Mouse (Mus musculus) macrophage (primary cell): Measurements from ENCODE around the gene Sowahc. TPM values are rescaled to one million over a fixed set of nuclear protein-coding genes. Genes with fewer than 3 reads are reported as not detected.

ENCODE experiments used
- H3K27ac ChIP-seq: fragments of 350-480 bp; formaldehyde crosslinking; 2 replicates; pipeline ENCODE4 v1.9.0; 2021
- H3K36me3 ChIP-seq: fragments of 350-480 bp; formaldehyde crosslinking; 2 replicates; pipeline ENCODE4 v1.9.0; 2021; ENCODE audit errors: inconsistent target
- H3K4me3 ChIP-seq: fragments of 350-480 bp; formaldehyde crosslinking; 2 replicates; pipeline ENCODE4 v1.9.0; 2021; ENCODE audit errors: inconsistent target
- H3K79me2 ChIP-seq: fragments of 350-480 bp; formaldehyde crosslinking; 2 replicates; pipeline ENCODE4 v1.9.0; 2021; ENCODE audit errors: inconsistent target
- WGBS: methylation state at CpG from one replicate; pipeline ENCODE4 v1.1.7; 2026; ENCODE audit warnings: inconsistent platforms; ENCODE audit not compliant: missing documents; 5-methylcytosine and 5-hydroxymethylcytosine counted together
- polyA plus RNA-seq: library from polyadenylated mRNA; stranded (reverse); fragments of 250-400 nt; gene quantifications from 3 replicates; pipeline ENCODE4 v1.2.4, GENCODE M21; 2018; ENCODE audit warnings: inconsistent platforms
- total RNA-seq, 78 experiments: library from RNA; depleted of rRNA; stranded (reverse); fragments of 250-400 nt; gene quantifications; 1 replicate in 9 of 78; 2 replicates in 24 of 78; 3 replicates in 43 of 78; 4 replicates in 2 of 78; pipeline ENCODE4 v1.2.4; 2018; ENCODE audit warnings: inconsistent platforms in 56 of 78

Sowahc gene
- total RNA-seq (2018; cell fraction: chromatin; rRNA removed): 100 to 1,000 TPM in 6 of 26 experiments, 10 to 100 TPM in 20; 14.5 to 135 (median 64.2) TPM
- total RNA-seq (2018; cell fraction: cytosol; rRNA removed): 100 to 1,000 TPM in 6 of 26 experiments, 10 to 100 TPM in 20; 10.2 to 171 (median 41.6) TPM
- 100 to 1,000 TPM in 18 of 26 experiments, 10 to 100 TPM in 8; 19.9 to 213 (median 131) TPM for total RNA-seq (2018; cell fraction: nucleus; rRNA removed)
- 4.8 to 13.0 TPM (median 11.4 TPM) in 3 replicates for polyA plus RNA-seq

GRCm38 (mm10) chr10:59221473-59222270 lies at the start of gene Sowahc, which contains the start of gene Sept10:
Gene Sowahc (plus strand): TSS chr10:59221953.
Gene Sept10 (minus strand): TSS chr10:59221847.
- H3K27ac ChIP-seq: peak within 1 kb of the TSS; percentile 47
- under 1% methylated on average over 82 of the region's 84 CpGs for WGBS

DNA sequence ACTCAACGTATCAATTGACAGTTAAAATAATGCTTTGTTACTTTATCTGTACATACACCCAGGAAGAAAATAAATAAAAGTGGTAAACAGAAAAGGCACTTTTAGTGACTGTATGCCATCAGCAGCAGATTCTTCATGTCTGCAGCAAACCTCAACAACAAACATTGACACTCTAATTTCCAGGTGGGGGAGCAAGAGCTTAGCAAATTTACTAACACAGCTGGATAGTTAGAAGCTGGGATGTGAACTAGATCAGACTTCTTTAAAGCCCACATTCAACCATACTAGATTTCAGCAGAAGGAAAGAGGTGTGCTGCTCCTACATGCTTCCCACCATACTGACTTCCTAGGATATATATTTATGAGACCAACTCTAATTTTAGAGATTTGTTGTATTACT lies 49.2 kb upstream of the Sowahc start:
- H3K27ac ChIP-seq: no peak overlapping the region
- WGBS: 71% methylated on average over 1 of the region's 1 CpGs
- H3K4me3 ChIP-seq: no peak overlapping the region
- H3K79me2 ChIP-seq: no peaks in the 10 kb centered on the region
- no peaks in the 10 kb centered on the region for H3K36me3 ChIP-seq

More at GRCm38 (mm10) chr10:59221473-59222270, at the start of gene Sowahc, which contains the start of gene Sept10:
- no peaks in the 10 kb centered on the region for H3K36me3 ChIP-seq
- peaks cover 86% of the 10 kb centered on the region for H3K79me2 ChIP-seq
- H3K4me3 ChIP-seq: peak within 1 kb of the TSS; percentile 73

- Histone ChIP-seq H3K27ac (no peak overlapping the region), H3K4me3 (no peak overlapping the region), H3K36me3 (no peaks in the 10 kb centered on the region), H3K79me2 (no peaks in the 10 kb centered on the region)
- WGBS: 81% methylated on average over 3 of the region's 3 CpGs
Observed at GRCm38 (mm10) chr10:59179620-59180019, 42.1 kb upstream of the Sowahc start.

- Histone ChIP-seq H3K36me3 (no peaks in the 10 kb centered on the region), H3K4me3 (no peak overlapping the region), H3K27ac (no peak overlapping the region), H3K79me2 (no peaks in the 10 kb centered on the region)
- WGBS: 100% methylated on average over 3 of the region's 3 CpGs
Observed at GRCm38 (mm10) chr10:59182306-59182705, 39.4 kb upstream of the Sowahc start.

DNA sequence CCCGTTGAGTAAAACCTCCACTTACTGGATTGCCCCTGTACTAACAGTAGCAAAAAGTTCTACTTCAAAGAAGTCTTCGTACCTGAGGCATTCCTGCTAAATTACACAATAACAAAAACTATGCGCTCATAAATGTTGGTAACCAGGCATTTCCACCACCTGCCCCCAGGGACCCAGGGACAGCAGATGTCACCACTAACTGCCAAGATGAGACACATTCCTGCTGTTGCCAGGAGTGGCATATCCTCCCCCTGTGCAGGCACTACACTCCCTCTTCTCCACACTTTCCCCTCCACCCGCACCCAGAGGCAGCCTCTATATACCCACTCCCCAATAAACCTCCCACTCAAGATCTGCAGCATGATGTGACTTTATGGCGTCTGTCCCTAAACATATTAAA lies 26.9 kb upstream of the Sowahc start:
- H3K36me3 ChIP-seq: no peaks in the 10 kb centered on the region
- 85% methylated on average over 5 of the region's 5 CpGs for WGBS
- H3K27ac ChIP-seq: no peak overlapping the region
- no peaks in the 10 kb centered on the region for H3K79me2 ChIP-seq
- no peak overlapping the region for H3K4me3 ChIP-seq

- no peak overlapping the region for H3K27ac ChIP-seq
- H3K4me3 ChIP-seq: no peak overlapping the region
- WGBS: 83% methylated on average over 3 of the region's 3 CpGs
- H3K36me3 ChIP-seq: no peaks in the 10 kb centered on the region
- no peaks in the 10 kb centered on the region for H3K79me2 ChIP-seq
Observed at GRCm38 (mm10) chr10:59196763-59197162, 25.0 kb upstream of the Sowahc start.

DNA sequence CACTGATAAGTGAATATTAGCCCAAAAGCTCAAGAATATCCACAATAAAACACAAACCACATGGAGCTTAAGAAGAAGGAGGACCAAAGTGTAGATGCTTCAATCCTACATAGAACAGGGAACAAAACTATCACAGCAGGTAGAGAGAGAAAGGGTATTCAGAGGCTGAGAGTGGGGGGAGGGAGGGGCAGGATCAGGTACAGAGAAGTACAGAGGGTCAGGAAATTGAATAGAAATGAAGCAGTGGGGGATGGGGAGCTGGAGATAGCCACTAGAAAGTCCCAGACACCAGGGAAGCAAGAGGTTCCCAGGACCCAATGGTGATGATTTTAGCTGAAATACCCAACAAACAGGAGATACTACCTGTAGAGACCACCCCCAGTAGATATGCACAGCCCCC lies 21.7 kb upstream of the Sowahc start:
- Histone ChIP-seq H3K4me3 (no peak overlapping the region), H3K79me2 (no peaks in the 10 kb centered on the region), H3K36me3 (no peaks in the 10 kb centered on the region)

GRCm38 (mm10) chr10:59220824-59221472 lies 805 bp upstream of the Sowahc start:
- no peaks in the 10 kb centered on the region for H3K36me3 ChIP-seq
- 2% methylated on average over 38 of the region's 39 CpGs for WGBS
- peak overlapping the region; percentile 73 for H3K4me3 ChIP-seq
- H3K79me2 ChIP-seq: peaks cover 86% of the 10 kb centered on the region
- peak overlapping the region; percentile 47 for H3K27ac ChIP-seq

More for the DNA sequence above, 21.7 kb upstream of the Sowahc start:
- no peak overlapping the region for H3K27ac ChIP-seq

GRCm38 (mm10) chr10:59222271-59223101 lies 733 bp downstream of the Sowahc start:
- H3K36me3 ChIP-seq: no peaks in the 10 kb centered on the region
- WGBS: 9% methylated on average over 49 of the region's 49 CpGs
- peak overlapping the region; percentile 73 for H3K4me3 ChIP-seq
- peaks cover 86% of the 10 kb centered on the region for H3K79me2 ChIP-seq
- H3K27ac ChIP-seq: peak overlapping the region; percentile 37

- H3K79me2 ChIP-seq: peaks cover 83% of the 10 kb centered on the region
- 57% methylated on average over 14 of the region's 14 CpGs for WGBS
- H3K27ac ChIP-seq: no peak overlapping the region
- H3K4me3 ChIP-seq: peak overlapping the region; percentile 73
- no peaks in the 10 kb centered on the region for H3K36me3 ChIP-seq
Observed at GRCm38 (mm10) chr10:59223301-59223700, 1.5 kb downstream of the Sowahc start.

- WGBS: 44% methylated on average over 4 of the region's 4 CpGs
- H3K27ac ChIP-seq: no peak overlapping the region
- no peaks in the 10 kb centered on the region for H3K36me3 ChIP-seq
- peak overlapping the region; percentile 73; the same call in 1 of the 2 replicates for H3K4me3 ChIP-seq
- H3K79me2 ChIP-seq: peaks cover 77% of the 10 kb centered on the region
Observed at GRCm38 (mm10) chr10:59223890-59224289, 2.1 kb downstream of the Sowahc start.

- Histone ChIP-seq H3K79me2 (peaks cover 65% of the 10 kb centered on the region), H3K4me3 (no peak overlapping the region), H3K27ac (no peak overlapping the region), H3K36me3 (no peaks in the 10 kb centered on the region)
- 45% methylated on average over 2 of the region's 2 CpGs for WGBS
Observed at GRCm38 (mm10) chr10:59225137-59225536, 3.4 kb downstream of the Sowahc start.

DNA sequence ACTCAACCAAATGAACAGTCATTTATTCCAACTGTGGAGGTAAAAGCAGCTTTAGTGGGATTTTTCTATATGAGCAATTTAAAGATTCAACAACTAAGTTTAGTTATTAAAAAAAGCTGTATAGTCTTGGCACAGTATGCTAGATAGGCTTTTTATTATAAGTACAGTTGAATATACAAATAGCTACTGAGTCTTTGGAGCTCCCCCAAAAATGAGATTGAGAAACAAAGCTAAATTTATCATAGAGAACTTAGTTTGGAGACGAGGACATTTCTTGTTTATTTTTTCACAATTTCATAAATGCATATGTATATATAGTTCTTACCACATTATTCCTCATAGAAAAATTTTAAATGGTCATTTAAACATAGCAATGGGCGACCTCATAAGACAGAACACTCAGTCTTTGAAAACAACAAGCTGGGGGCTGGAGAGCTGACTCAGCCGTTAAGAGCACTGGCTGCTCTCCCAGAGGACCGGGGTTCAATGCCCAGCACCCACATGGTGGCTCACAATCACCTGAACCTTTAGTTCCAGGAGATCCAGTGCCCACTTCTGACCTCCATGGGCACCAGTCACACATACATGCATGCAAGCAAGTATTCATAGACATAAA lies 7.6 kb downstream of the Sowahc start:
- H3K4me3 ChIP-seq: no peak overlapping the region
- no peaks in the 10 kb centered on the region for H3K36me3 ChIP-seq
- no peak overlapping the region for H3K27ac ChIP-seq
- peaks cover 33% of the 10 kb centered on the region; the same call in 1 of the 2 replicates for H3K79me2 ChIP-seq
- 76% methylated on average over 4 of the region's 4 CpGs for WGBS

DNA sequence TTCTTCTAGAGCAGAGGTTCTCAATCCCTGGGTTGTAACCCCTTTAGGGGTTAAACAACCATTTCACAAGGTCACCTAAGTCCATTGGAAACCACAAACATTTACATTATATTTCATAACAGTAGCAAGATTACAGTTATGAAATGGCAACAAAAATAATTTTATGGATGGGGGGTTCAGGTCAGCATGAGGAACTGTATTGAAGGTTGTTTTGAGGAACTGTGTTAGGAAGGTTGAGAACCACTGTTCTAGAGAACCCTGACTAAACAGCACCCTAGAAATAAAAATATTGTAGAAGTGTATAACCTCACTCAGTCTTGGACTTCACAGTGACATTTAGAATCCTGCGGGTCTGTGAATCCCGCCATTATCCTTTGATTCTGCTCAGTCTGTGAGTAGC lies 13.5 kb downstream of the Sowahc start:
- H3K36me3 ChIP-seq: no peaks in the 10 kb centered on the region
- no peaks in the 10 kb centered on the region for H3K79me2 ChIP-seq
- H3K4me3 ChIP-seq: no peak overlapping the region
- peak overlapping the region; percentile 62; the same call in 1 of the 2 replicates for H3K27ac ChIP-seq
- WGBS: 83% methylated on average over 2 of the region's 2 CpGs
